In genomic region chr19:23361124-23361523, GRCm38 (mm10) we compare ENCODE assay signal across 10 mouse cellular contexts.
DNase-seq lines count a peak whose midpoint lies in the region; ATAC-seq and TF ChIP-seq lines count a peak whose summit lies in the region.
"Had no signal": no experiment of that assay in that cellular context is flagged by ENCODE, and none has a peak within 500 bp of the region (broad histone marks: within the 10 kb centered on the region; RNA-seq: fewer than 3 reads in every experiment).

No protein-coding gene starts in this region.

- H3K4me3 ChIP-seq in kidney, adult 2 months (ENCODE audit: insufficient read depth, low read depth, low read length): no peak overlapping the region
- no peak overlapping the region for H3K4me3 ChIP-seq in kidney, embryonic 15.5 days (replicated peaks)
- H3K4me3 ChIP-seq in cerebellum, adult 2 months (replicated peaks; ENCODE audit: insufficient read depth, low read depth, low read length): no peak overlapping the region
- no peak overlapping the region for H3K4me3 ChIP-seq in kidney, embryonic 14.5 days (ENCODE audit: low read length)
- H3K4me3 ChIP-seq: embryonic facial prominence, embryonic 12.5 days had no signal

- H3K4me1 ChIP-seq in kidney, adult 2 months (ENCODE audit: control insufficient read depth, insufficient read depth, low read length): no peaks in the 10 kb centered on the region
- H3K4me1 ChIP-seq in kidney, embryonic 15.5 days: no peaks in the 10 kb centered on the region
- peaks cover 7% of the 10 kb centered on the region; the same call in 1 of the 2 replicates for H3K4me1 ChIP-seq in cerebellum, adult 2 months (ENCODE audit: control insufficient read depth, insufficient read depth, low read length)
- H3K4me1 ChIP-seq in kidney, embryonic 14.5 days (ENCODE audit: control insufficient read depth, insufficient read depth, low read length): no peaks in the 10 kb centered on the region

- no peak overlapping the region for H3K4me2 ChIP-seq in kidney, embryonic 15.5 days
- no peak overlapping the region for H3K4me2 ChIP-seq in kidney, embryonic 14.5 days (replicated peaks; ENCODE audit: low read depth, low read length)
- H3K4me2 ChIP-seq: embryonic facial prominence, embryonic 12.5 days had no signal

- no peaks in the 10 kb centered on the region for H3K9me3 ChIP-seq in kidney, embryonic 15.5 days (replicated peaks)
- no peaks in the 10 kb centered on the region for H3K9me3 ChIP-seq in kidney, embryonic 14.5 days (ENCODE audit: control insufficient read depth, low read length)
- H3K9me3 ChIP-seq: embryonic facial prominence, embryonic 12.5 days; G1E had no signal

- no peak for TF ChIP-seq POLR2A in kidney, adult 2 months (IDR thresholded peaks at IDR 0.05; ENCODE audit: low read depth, low read length)
- peak; percentile 33; the same call in 1 of the 2 replicates for TF ChIP-seq POLR2A in cerebellum, adult 2 months (IDR thresholded peaks at IDR 0.05; ENCODE audit: borderline replicate concordance, insufficient read depth, low read length)

- no peak for TF ChIP-seq CTCF in kidney, adult 2 months (conservative IDR thresholded peaks at IDR 0.05; ENCODE audit: insufficient read depth, insufficient read length, low read depth, low read length)
- peak; percentile 46; the same call in 1 of the 2 replicates for TF ChIP-seq CTCF in cerebellum, adult 2 months (IDR thresholded peaks at IDR 0.05; ENCODE audit: borderline replicate concordance, insufficient read depth, low read depth, low read length)

- intact Hi-C loops in left cerebral cortex, postnatal 4 days (cut with DNase I): no loop called here

- no peak for ATAC-seq in kidney, embryonic 15.5 days (replicated peaks; ENCODE audit: low FRiP score)
- ATAC-seq in kidney, embryonic 14.5 days (ENCODE audit: low FRiP score, low TSS enrichment): no peak

- H3K27me3 ChIP-seq in kidney, adult 2 months (replicated peaks; ENCODE audit: control insufficient read depth, insufficient read depth, low read length): no peaks in the 10 kb centered on the region
- no peaks in the 10 kb centered on the region for H3K27me3 ChIP-seq in kidney, embryonic 15.5 days
- no peaks in the 10 kb centered on the region for H3K27me3 ChIP-seq in cerebellum, adult 2 months (ENCODE audit: control insufficient read depth, insufficient read depth, low read length)
- no peaks in the 10 kb centered on the region for H3K27me3 ChIP-seq in kidney, embryonic 14.5 days (ENCODE audit: control insufficient read depth, insufficient read depth, low read length)
- H3K27me3 ChIP-seq: embryonic facial prominence, embryonic 12.5 days had no signal

- 70% methylated on average over 4 of the region's 4 CpGs for whole genome bisulfite sequencing in kidney, adult 2 months
- WGBS in kidney, embryonic 15.5 days: 72% methylated on average over 4 of the region's 4 CpGs
- WGBS in cerebellum, adult 2 months: 3% methylated on average over 4 of the region's 4 CpGs
- 70% methylated on average over 4 of the region's 4 CpGs for WGBS in kidney, embryonic 14.5 days

- H3K27ac ChIP-seq in kidney, adult 2 months (ENCODE audit: insufficient read depth, low read depth, low read length): no peak overlapping the region
- H3K27ac ChIP-seq in kidney, embryonic 15.5 days: no peak overlapping the region
- H3K27ac ChIP-seq in cerebellum, adult 2 months (ENCODE audit: insufficient read depth, low read length): peak overlapping the region; percentile 79
- H3K27ac ChIP-seq in kidney, embryonic 14.5 days (ENCODE audit: low read depth, low read length): no peak overlapping the region
- H3K27ac ChIP-seq: embryonic facial prominence, embryonic 12.5 days had no signal

- no peak overlapping the region for H3K9ac ChIP-seq in kidney, embryonic 15.5 days
- H3K9ac ChIP-seq in kidney, embryonic 14.5 days (ENCODE audit: low read depth, low read length): no peak overlapping the region
- H3K9ac ChIP-seq: embryonic facial prominence, embryonic 12.5 days had no signal

- DNase-seq in kidney, adult 2 months: peak; percentile 6
- DNase-seq in cerebellum, adult 2 months: peak; percentile 86 to 93
- peak; percentile 31 to 40 for DNase-seq in frontal cortex, postnatal 25 days (ENCODE audit: low spot score in 2 of 2)
- peak; percentile 56 for DNase-seq in left cerebral cortex, postnatal 4 days
- DNase-seq in urinary bladder, adult 2 months (ENCODE audit: low spot score): no peak
- DNase-seq in kidney, postnatal 36 days: no peak

- H3K36me3 ChIP-seq in kidney, adult 2 months (ENCODE audit: control insufficient read depth, insufficient read depth, low read length): no peaks in the 10 kb centered on the region
- no peaks in the 10 kb centered on the region for H3K36me3 ChIP-seq in kidney, embryonic 15.5 days
- H3K36me3 ChIP-seq in kidney, embryonic 14.5 days (ENCODE audit: control insufficient read depth, insufficient read depth, low read length): no peaks in the 10 kb centered on the region
- H3K36me3 ChIP-seq: embryonic facial prominence, embryonic 12.5 days; G1E had no signal

Comparison
In these comparisons a context has a peak if more than half of its experiments do, and no peak if none do; other contexts are left out.
1. DNase-seq: peak in kidney, adult 2 months (single experiment), cerebellum, adult 2 months (2 of 2), frontal cortex, postnatal 25 days (2 of 2) and left cerebral cortex, postnatal 4 days (single experiment); none in urinary bladder, adult 2 months (single experiment) and kidney, postnatal 36 days (0 of 2).